Mouse (Mus musculus) heart, embryonic 10.5 days (tissue): ENCODE results near the gene Pnp2. TPM values are rescaled to one million over a fixed set of nuclear protein-coding genes. Genes with fewer than 3 reads are reported as not detected.
"Not testable (repeated sequence)": the region's sequence is repeated elsewhere in the genome, so short reads cannot be mapped to it uniquely, and the experiment has no call there.

ENCODE experiments used
- DNase-seq: peaks from one replicate; pipeline ENCODE4 v3.0.0-alpha.2; 2017; ENCODE audit warnings: low spot score
- H3K27ac ChIP-seq: fragments of 300-500 bp; sonication (generic); 2 replicates; pipeline ENCODE4 v1.5.1; 2016; ENCODE audit warnings: mild to moderate bottlenecking
- H3K27me3 ChIP-seq: fragments of 300-500 bp; sonication (generic); 2 replicates; pipeline ENCODE4 v1.6.1; 2016; ENCODE audit warnings: mild to moderate bottlenecking; ENCODE audit not compliant: poor library complexity, insufficient read depth, severe bottlenecking
- H3K36me3 ChIP-seq: fragments of 300-500 bp; sonication (generic); 2 replicates; pipeline ENCODE4 v1.6.1; 2016; ENCODE audit warnings: mild to moderate bottlenecking, moderate library complexity
- H3K4me1 ChIP-seq: fragments of 300-500 bp; sonication (generic); 2 replicates; pipeline ENCODE4 v1.6.1; 2016; ENCODE audit warnings: mild to moderate bottlenecking
- H3K4me3 ChIP-seq: fragments of 300-500 bp; sonication (generic); 2 replicates; pipeline ENCODE4 v1.5.1; 2016; ENCODE audit warnings: mild to moderate bottlenecking, moderate library complexity
- H3K9me3 ChIP-seq: fragments of 300-500 bp; sonication (generic); 2 replicates; pipeline ENCODE4 v1.6.1; 2016; ENCODE audit warnings: mild to moderate bottlenecking, moderate library complexity
- WGBS: fragments of 180-500 bp; shearing (Covaris S2); methylation state at CpG from one replicate; pipeline ENCODE4 v1.1.7; 2016; 5-methylcytosine and 5-hydroxymethylcytosine counted together
- polyA plus RNA-seq: library from polyadenylated mRNA; unstranded; fragments of >200 nt; fragmentation: Nextera tagmentation; extraction: Ambion mirVana; gene quantifications from 2 replicates; pipeline ENCODE4 v1.2.1, GENCODE M21; 2016

Gene Pnp2
- polyA plus RNA-seq, 1 experiment from 2014 or later = not detected

DNA sequence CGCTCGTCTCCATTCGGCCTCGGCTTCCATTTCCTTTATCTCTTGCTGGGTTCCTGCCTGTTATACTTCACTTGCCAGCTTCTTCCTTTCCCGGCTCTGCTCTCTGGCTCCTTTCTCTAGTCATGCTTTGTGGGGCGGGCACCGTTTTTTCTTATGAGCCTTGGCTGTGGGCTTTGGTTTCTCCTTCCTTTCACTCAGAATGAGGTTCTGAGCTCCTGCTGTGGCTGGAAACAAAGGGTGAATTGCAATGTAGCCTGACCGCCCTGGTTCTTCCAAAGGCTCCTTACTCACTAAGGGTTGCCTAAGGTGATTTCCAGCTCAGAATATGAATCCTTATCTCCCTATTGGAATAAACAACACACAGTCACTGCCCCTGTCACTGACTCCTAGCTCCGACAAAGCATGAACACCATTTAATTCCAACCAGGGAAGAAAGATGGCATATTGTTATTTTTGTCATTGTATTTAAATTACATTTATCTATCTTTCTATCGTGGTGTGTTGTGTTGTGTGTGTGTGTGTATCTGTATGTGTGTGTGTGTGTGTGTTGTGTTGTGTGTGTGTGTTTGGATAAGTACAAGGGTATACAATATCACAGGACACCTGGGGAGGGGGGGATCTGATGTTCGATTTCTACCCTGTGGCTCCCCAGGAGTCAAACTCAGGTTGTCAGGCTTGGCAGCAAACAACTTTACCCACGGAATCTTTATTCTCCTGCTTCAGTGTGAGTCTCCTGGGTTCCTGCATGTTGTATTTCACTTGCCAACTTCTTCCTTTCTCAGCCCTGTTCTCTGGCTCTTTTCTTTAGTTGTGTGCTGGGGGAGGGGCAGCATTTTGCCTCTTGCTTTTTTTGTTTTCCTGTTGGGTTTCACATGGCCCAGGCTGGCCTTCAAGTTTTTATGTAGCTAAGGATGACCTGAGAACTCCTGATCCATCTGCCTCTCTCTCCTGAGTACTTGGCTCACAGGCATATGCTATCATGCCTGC is 14.1 kb downstream of the Pnp2 start:
- no peaks in the 10 kb centered on the region for H3K9me3 ChIP-seq
- DNase-seq = no peak
- H3K36me3 ChIP-seq = no peaks in the 10 kb centered on the region
- H3K27me3 ChIP-seq = no peaks in the 10 kb centered on the region
- peak overlapping the region; percentile 18; the same call in 1 of the 2 replicates for H3K27ac ChIP-seq
- peaks cover 4% of the 10 kb centered on the region; the same call in 1 of the 2 replicates for H3K4me1 ChIP-seq
- WGBS = 22% methylated on average over 12 of the region's 12 CpGs
- no peak overlapping the region for H3K4me3 ChIP-seq

DNA sequence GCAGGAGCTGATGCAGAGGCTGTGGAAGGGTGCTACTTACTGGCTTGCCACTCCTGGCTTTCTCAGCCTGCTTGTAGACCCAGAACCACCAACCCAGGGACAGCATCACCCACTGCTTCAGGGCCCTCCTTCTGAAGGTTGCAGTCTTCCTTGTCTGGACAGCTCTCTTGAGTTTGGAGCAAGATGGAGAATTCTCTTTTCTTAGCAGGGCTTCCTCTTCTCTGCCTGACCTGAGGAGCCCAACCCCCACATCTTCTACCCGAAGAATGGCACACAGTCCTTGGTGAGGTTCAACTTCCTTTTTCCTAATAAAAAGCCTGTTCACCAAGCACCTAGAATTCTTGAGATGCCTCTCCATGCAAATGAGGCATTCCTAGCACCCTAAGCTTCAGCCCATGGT is 15.0 kb downstream of the Pnp2 start:
- no peaks in the 10 kb centered on the region for H3K36me3 ChIP-seq
- no peaks in the 10 kb centered on the region for H3K9me3 ChIP-seq
- H3K4me3 ChIP-seq = no peak overlapping the region
- WGBS = 74% methylated on average over 1 of the region's 1 CpGs
- peaks cover 8% of the 10 kb centered on the region for H3K4me1 ChIP-seq
- no peak for DNase-seq
- H3K27ac ChIP-seq = no peak overlapping the region
- H3K27me3 ChIP-seq = no peaks in the 10 kb centered on the region

GRCm38 (mm10) chr14:50973054-50973453 is 17.3 kb downstream of the Pnp2 start:
- DNase-seq, H3K9me3 ChIP-seq, H3K36me3 ChIP-seq, H3K27ac ChIP-seq, H3K4me3 ChIP-seq, H3K27me3 ChIP-seq: not testable (repeated sequence)
- WGBS = 89% methylated on average over 5 of the region's 5 CpGs
- H3K4me1 ChIP-seq = peaks cover 13% of the 10 kb centered on the region

DNA sequence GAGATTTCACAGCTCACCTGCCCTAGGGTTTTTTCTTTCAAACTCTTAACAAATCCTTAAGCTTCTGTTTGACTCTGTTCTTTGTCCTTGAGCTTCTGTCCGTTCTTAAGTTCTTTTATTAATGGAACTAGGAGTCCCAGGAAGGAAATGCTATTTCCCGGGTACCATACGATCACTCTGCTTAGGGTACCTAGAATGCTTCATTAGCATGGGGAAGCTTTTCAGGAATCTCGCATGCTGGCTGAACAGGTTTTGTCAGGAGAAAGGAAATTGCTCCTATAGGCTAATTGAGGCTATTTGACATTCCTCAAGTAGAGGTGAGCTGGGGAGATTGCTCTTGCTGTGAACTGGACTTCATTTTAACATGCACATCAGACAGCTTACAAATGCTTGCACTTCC is 17.9 kb downstream of the Pnp2 start:
- Histone ChIP-seq H3K27me3 (no peaks in the 10 kb centered on the region), H3K36me3 (no peaks in the 10 kb centered on the region), H3K4me1 (peaks cover 13% of the 10 kb centered on the region), H3K9me3 (no peaks in the 10 kb centered on the region), H3K4me3 (no peak overlapping the region), H3K27ac (no peak overlapping the region)
- 37% methylated on average over 4 of the region's 4 CpGs for WGBS
- DNase-seq = no peak

DNA sequence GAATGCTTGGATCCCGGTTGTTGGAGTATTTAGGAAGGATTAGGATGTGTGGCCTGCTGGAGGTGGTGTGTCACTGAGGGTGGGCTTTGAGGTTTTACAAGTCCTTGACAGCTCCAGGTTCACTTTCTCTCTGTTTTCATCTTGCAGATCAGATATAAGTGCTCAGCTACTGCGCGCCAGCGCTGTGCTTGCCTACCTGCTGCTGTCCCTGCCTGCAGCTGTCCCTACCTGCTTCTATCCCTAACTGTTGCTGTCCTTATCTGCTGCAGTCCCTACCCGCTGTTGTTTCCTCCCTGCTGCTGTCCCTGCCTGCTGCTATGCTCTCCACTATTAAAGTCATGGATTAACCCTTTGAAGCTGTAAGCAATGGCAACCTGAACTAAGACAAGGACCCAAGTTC is 19.2 kb downstream of the Pnp2 start:
- no peaks in the 10 kb centered on the region for H3K9me3 ChIP-seq
- no peaks in the 10 kb centered on the region for H3K36me3 ChIP-seq
- peaks cover 8% of the 10 kb centered on the region for H3K4me1 ChIP-seq
- WGBS = 44% methylated on average over 5 of the region's 5 CpGs
- no peak overlapping the region for H3K4me3 ChIP-seq
- H3K27me3 ChIP-seq = no peaks in the 10 kb centered on the region
- no peak for DNase-seq
- H3K27ac ChIP-seq = no peak overlapping the region

- WGBS = 31% methylated on average over 9 of the region's 9 CpGs
- no peak for DNase-seq
- Histone ChIP-seq H3K27me3 (no peaks in the 10 kb centered on the region), H3K9me3 (no peaks in the 10 kb centered on the region), H3K4me1 (peaks cover 8% of the 10 kb centered on the region), H3K4me3 (0 out of 2 replicates have a peak overlapping the region, but pooled peaks have one; percentile 22), H3K27ac (0 out of 2 replicates have a peak overlapping the region, but pooled peaks have one; percentile 22), H3K36me3 (no peaks in the 10 kb centered on the region)
Observed at GRCm38 (mm10) chr14:50976674-50977073, 20.9 kb downstream of the Pnp2 start.

GRCm38 (mm10) chr14:50978451-50978850 is 22.7 kb downstream of the Pnp2 start:
- H3K27ac ChIP-seq, DNase-seq, H3K36me3 ChIP-seq, H3K27me3 ChIP-seq, H3K4me1 ChIP-seq, H3K9me3 ChIP-seq, H3K4me3 ChIP-seq: not testable (repeated sequence)
- 83% methylated on average over 6 of the region's 6 CpGs for WGBS

DNA sequence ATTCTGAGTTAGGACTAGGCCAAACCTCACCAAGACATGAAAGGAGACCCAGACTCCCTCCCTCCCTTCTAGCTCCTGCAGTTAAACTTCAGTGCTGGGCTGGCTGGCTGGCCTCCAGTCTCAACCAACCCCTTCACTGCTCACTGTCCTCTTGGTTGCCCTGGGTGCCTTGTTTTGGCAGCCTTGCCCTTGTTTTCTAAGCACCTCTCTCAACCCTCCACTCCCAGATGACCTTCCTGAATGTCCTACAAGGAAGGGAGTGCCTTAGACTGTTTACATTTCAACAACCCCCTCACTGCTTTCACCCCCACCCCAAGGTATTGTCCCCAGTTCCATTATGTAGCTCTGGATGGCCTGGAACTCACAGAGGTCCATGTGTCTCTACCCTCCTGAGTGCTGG is 23.8 kb downstream of the Pnp2 start:
- H3K36me3 ChIP-seq = no peaks in the 10 kb centered on the region
- no peak for DNase-seq
- no peaks in the 10 kb centered on the region for H3K27me3 ChIP-seq
- no peaks in the 10 kb centered on the region for H3K9me3 ChIP-seq
- no peak overlapping the region for H3K27ac ChIP-seq
- no peak overlapping the region for H3K4me3 ChIP-seq
- H3K4me1 ChIP-seq = peaks cover 8% of the 10 kb centered on the region

- 45% methylated on average over 2 of the region's 2 CpGs for WGBS
- no peaks in the 10 kb centered on the region for H3K27me3 ChIP-seq
- no peaks in the 10 kb centered on the region for H3K9me3 ChIP-seq
- H3K27ac ChIP-seq = no peak overlapping the region
- H3K4me1 ChIP-seq = peaks cover 4% of the 10 kb centered on the region; the same call in 1 of the 2 replicates
- no peak for DNase-seq
- no peak overlapping the region for H3K4me3 ChIP-seq
- no peaks in the 10 kb centered on the region for H3K36me3 ChIP-seq
Observed at GRCm38 (mm10) chr14:50981207-50981606, 25.4 kb downstream of the Pnp2 start.

GRCm38 (mm10) chr14:50981837-50982236 is 26.0 kb downstream of the Pnp2 start:
- 63% methylated on average over 5 of the region's 5 CpGs for WGBS
- Histone ChIP-seq H3K27me3 (no peaks in the 10 kb centered on the region), H3K4me1 (peaks cover 3% of the 10 kb centered on the region; the same call in 1 of the 2 replicates), H3K27ac (no peak overlapping the region), H3K4me3 (no peak overlapping the region), H3K9me3 (no peaks in the 10 kb centered on the region), H3K36me3 (no peaks in the 10 kb centered on the region)
- DNase-seq = no peak

GRCm38 (mm10) chr14:50987668-50988067 is 31.9 kb downstream of the Pnp2 start:
- no peak overlapping the region for H3K27ac ChIP-seq
- no peaks in the 10 kb centered on the region for H3K36me3 ChIP-seq
- no peaks in the 10 kb centered on the region for H3K4me1 ChIP-seq
- DNase-seq = no peak
- H3K4me3 ChIP-seq = no peak overlapping the region
- H3K27me3 ChIP-seq = no peaks in the 10 kb centered on the region
- 79% methylated on average over 2 of the region's 2 CpGs for WGBS
- H3K9me3 ChIP-seq = no peaks in the 10 kb centered on the region

GRCm38 (mm10) chr14:50991037-50991436 is 35.2 kb downstream of the Pnp2 start:
- Histone ChIP-seq H3K4me3 (no peak overlapping the region), H3K36me3 (no peaks in the 10 kb centered on the region), H3K9me3 (no peaks in the 10 kb centered on the region), H3K4me1 (no peaks in the 10 kb centered on the region), H3K27ac (no peak overlapping the region), H3K27me3 (no peaks in the 10 kb centered on the region)
- no peak for DNase-seq
- WGBS = 84% methylated on average over 3 of the region's 3 CpGs

DNA sequence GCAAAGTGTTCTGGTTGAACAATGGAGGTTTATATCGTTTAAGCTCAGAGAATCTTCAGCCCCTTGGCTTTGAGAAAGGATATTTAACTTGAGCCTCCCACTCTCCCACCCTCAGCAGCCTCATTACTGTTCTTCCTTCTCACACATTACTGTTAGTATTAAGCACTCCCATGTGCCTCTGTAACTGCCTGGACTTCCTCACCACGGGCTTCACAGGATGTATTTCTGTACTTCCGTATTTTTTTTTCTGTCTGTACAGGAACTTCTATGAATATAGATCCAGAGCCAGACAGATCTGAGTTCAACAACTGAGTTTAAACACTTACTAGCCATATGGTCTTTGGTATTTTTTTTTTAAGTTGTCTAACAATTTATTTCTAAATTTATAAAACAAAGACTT is 41.3 kb downstream of the Pnp2 start:
- H3K4me3 ChIP-seq = no peak overlapping the region
- no peaks in the 10 kb centered on the region for H3K4me1 ChIP-seq
- no peak overlapping the region for H3K27ac ChIP-seq
- no peaks in the 10 kb centered on the region for H3K9me3 ChIP-seq
- H3K27me3 ChIP-seq = no peaks in the 10 kb centered on the region
- WGBS = 67% methylated on average over 3 of the region's 3 CpGs
- DNase-seq = no peak
- no peaks in the 10 kb centered on the region for H3K36me3 ChIP-seq
